Mouse (Mus musculus) MN1 (cell line): ENCODE results near the gene Asb18.
A peak's percentile ranks its signal among the peaks of the same experiment; 100 is the strongest.

ENCODE experiments used
- DNase-seq: peaks from one replicate; pipeline ENCODE4 v3.0.0-alpha.2; 2016; ENCODE audit warnings: low spot score

Asb18 gene

GRCm38 (mm10) chr1:89932616-89933015, 81.8 kb downstream of the Asb18 start:
- DNase-seq = no peak

- no peak for DNase-seq
Observed at GRCm38 (mm10) chr1:89932021-89932423, 82.4 kb downstream of the Asb18 start.

GRCm38 (mm10) chr1:89931120-89931519, 83.3 kb downstream of the Asb18 start, which contains the start of gene Gbx2:
TSS of gene Gbx2 (minus strand) at chr1:89931179.
- no peak for DNase-seq

- DNase-seq = no peak
Observed at GRCm38 (mm10) chr1:89930551-89930950, 83.9 kb downstream of the Asb18 start.

GRCm38 (mm10) chr1:89929721-89930505, 84.6 kb downstream of the Asb18 start:
- no peak for DNase-seq

GRCm38 (mm10) chr1:89929181-89929580, 85.3 kb downstream of the Asb18 start:
- no peak for DNase-seq

GRCm38 (mm10) chr1:89928676-89929075, 85.8 kb downstream of the Asb18 start:
- no peak for DNase-seq

GRCm38 (mm10) chr1:89927061-89927661, 87.3 kb downstream of the Asb18 start:
- DNase-seq = peak; percentile 25

- DNase-seq = no peak
Observed at GRCm38 (mm10) chr1:89926583-89927060, 87.8 kb downstream of the Asb18 start.

GRCm38 (mm10) chr1:89925501-89926190, 88.8 kb downstream of the Asb18 start:
- DNase-seq = no peak

- DNase-seq = no peak
Observed at GRCm38 (mm10) chr1:89923642-89924020, 90.8 kb downstream of the Asb18 start.

GRCm38 (mm10) chr1:89922883-89923641, 91.4 kb downstream of the Asb18 start:
- DNase-seq = no peak

GRCm38 (mm10) chr1:89922282-89922681, 92.2 kb downstream of the Asb18 start:
- no peak for DNase-seq

GRCm38 (mm10) chr1:89921806-89922205, 92.7 kb downstream of the Asb18 start:
- DNase-seq = no peak

GRCm38 (mm10) chr1:89919206-89919605, 95.3 kb downstream of the Asb18 start:
- DNase-seq = no peak

GRCm38 (mm10) chr1:89918111-89918510, 96.4 kb downstream of the Asb18 start:
- DNase-seq = no peak

GRCm38 (mm10) chr1:89913611-89914010, 100.9 kb downstream of the Asb18 start:
- no peak for DNase-seq

GRCm38 (mm10) chr1:89912392-89912791, 102.1 kb downstream of the Asb18 start:
- DNase-seq = no peak

GRCm38 (mm10) chr1:89909796-89910195, 104.7 kb downstream of the Asb18 start:
- DNase-seq = no peak

- no peak for DNase-seq
Observed at GRCm38 (mm10) chr1:89902641-89903040, 111.8 kb downstream of the Asb18 start.

- no peak for DNase-seq
Observed at GRCm38 (mm10) chr1:89902236-89902635, 112.2 kb downstream of the Asb18 start.

- DNase-seq = no peak
Observed at GRCm38 (mm10) chr1:89901381-89901780, 113.1 kb downstream of the Asb18 start.
